Mouse (Mus musculus) forebrain, postnatal 0 days (tissue): ENCODE measurements at regions not wholly inside any gene's neighbourhood (a gene's known extent, or its start where the extent isn't known, plus 50 kb on each side); places are given as distances from the start of the nearest gene placed in this dataset.

Experiments used
- ATAC-seq: fragments of 200-750 bp; cut with Nextera tagmentation; 2 replicates; pipeline ENCODE4 v1.8.0; 2017; ENCODE audit warnings: mild to moderate bottlenecking, moderate library complexity
- DNase-seq: peaks from one replicate; pipeline ENCODE4 v3.0.0-alpha.2; 2015
- H3K27ac ChIP-seq: fragments of 300-500 bp; sonication (generic); 2 replicates; pipeline ENCODE4 v1.5.1; 2014; ENCODE audit warnings: low read depth, mild to moderate bottlenecking, antibody characterized with exemption, low read length, moderate library complexity, mixed read lengths
- H3K27me3 ChIP-seq: fragments of 300-500 bp; sonication (generic); 2 replicates; pipeline ENCODE4 v1.6.1; 2014; ENCODE audit warnings: mild to moderate bottlenecking, low read length, mixed read lengths; ENCODE audit not compliant: insufficient read depth
- H3K36me3 ChIP-seq: fragments of 300-500 bp; sonication (generic); 2 replicates; pipeline ENCODE4 v1.6.1; 2014; ENCODE audit warnings: mild to moderate bottlenecking, moderate library complexity; ENCODE audit not compliant: insufficient read depth
- H3K4me1 ChIP-seq: fragments of 300-500 bp; sonication (generic); 2 replicates; pipeline ENCODE4 v1.6.1; 2014; ENCODE audit warnings: antibody characterized with exemption; ENCODE audit not compliant: insufficient read depth
- H3K4me2 ChIP-seq: fragments of 300-500 bp; sonication (generic); 2 replicates; pipeline ENCODE4 v1.6.1; 2014; ENCODE audit warnings: low read depth, mild to moderate bottlenecking, moderate library complexity
- H3K4me3 ChIP-seq: fragments of 300-500 bp; sonication (generic); 2 replicates; pipeline ENCODE4 v1.5.1; 2014; ENCODE audit warnings: low read depth, low read length, mixed read lengths
- H3K9ac ChIP-seq: fragments of 300-500 bp; sonication (generic); 2 replicates; pipeline ENCODE4 v1.6.1; 2014; ENCODE audit warnings: mild to moderate bottlenecking
- H3K9me3 ChIP-seq: fragments of 300-500 bp; sonication (generic); 2 replicates; pipeline ENCODE4 v1.6.1; 2016; ENCODE audit warnings: low read length
- CTCF ChIP-seq: sonication (generic); IDR thresholded peaks from 2 replicates; pipeline ENCODE4 v1.5.1; 2016; ENCODE audit warnings: antibody characterized with exemption, control low read depth, low read depth
- WGBS: fragments of 180-500 bp; shearing (Covaris S2); extraction: QIAGEN DNeasy Blood & Tissue Kit; methylation state at CpG from one replicate; pipeline ENCODE4 v1.1.7; 2014; 5-methylcytosine and 5-hydroxymethylcytosine counted together
- microRNA-seq, 2 experiments: library from miRNA; unstranded; fragments of <30 nt; microRNA quantifications; one replicate each; pipeline ENCODE4; 2016

DNA sequence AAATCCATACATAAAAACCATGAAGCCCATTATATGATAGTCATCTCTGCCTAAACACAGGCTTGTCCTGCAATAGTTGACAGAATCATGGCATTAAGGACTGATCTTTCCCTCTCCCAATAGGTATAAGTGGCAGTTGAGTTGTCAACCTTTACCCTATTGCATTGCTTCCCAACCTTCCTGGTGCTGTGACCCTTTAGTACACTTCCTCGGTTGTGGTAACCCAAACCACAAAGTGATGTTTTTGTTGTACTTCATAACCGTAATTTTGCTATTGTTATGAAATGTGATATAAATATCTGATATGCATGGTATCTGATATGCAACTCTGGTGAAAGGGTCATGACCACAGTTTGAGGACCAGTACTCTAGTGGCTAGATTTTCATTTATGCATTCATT lies 61.4 kb downstream of the Gm4340 start:
- H3K27ac ChIP-seq = no peak overlapping the region
- no peak for ATAC-seq
- no peaks in the 10 kb centered on the region for H3K9me3 ChIP-seq
- TF ChIP-seq CTCF = no peak
- H3K9ac ChIP-seq = no peak overlapping the region
- no peak overlapping the region for H3K4me2 ChIP-seq
- DNase-seq = no peak
- H3K4me3 ChIP-seq = no peak overlapping the region
- H3K27me3 ChIP-seq = no peaks in the 10 kb centered on the region
- WGBS = 91% methylated on average over 2 of the region's 2 CpGs
- no peaks in the 10 kb centered on the region for H3K4me1 ChIP-seq
- H3K36me3 ChIP-seq = no peaks in the 10 kb centered on the region

DNA sequence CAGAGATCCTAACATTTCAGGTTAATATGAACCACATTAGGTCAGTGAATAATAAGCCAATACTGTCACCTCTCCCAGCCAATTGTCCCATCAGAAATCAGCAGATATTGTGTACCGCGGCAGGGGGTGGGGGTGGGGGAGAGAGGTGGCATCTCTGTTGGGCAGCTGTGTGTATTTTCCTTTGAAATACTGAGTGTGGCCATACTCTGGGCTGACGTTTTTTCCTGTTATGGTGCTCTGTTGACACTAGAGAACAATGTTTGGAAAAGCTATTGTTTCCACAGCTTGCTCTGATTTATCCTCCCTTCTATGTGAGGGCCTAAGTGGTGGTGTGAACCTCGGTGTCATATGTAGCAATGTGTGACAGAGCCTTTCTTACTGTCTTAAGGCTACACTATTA lies 81.0 kb downstream of the Gm4340 start:
- H3K4me3 ChIP-seq = no peak overlapping the region
- DNase-seq (no peak), ATAC-seq (no peak)
- H3K4me1 ChIP-seq = no peaks in the 10 kb centered on the region
- no peak overlapping the region for H3K27ac ChIP-seq
- no peak overlapping the region for H3K9ac ChIP-seq
- H3K27me3 ChIP-seq = no peaks in the 10 kb centered on the region
- H3K9me3 ChIP-seq = no peaks in the 10 kb centered on the region
- TF ChIP-seq CTCF = no peak
- H3K36me3 ChIP-seq = no peaks in the 10 kb centered on the region
- no peak overlapping the region for H3K4me2 ChIP-seq
- WGBS = 66% methylated on average over 4 of the region's 4 CpGs

DNA sequence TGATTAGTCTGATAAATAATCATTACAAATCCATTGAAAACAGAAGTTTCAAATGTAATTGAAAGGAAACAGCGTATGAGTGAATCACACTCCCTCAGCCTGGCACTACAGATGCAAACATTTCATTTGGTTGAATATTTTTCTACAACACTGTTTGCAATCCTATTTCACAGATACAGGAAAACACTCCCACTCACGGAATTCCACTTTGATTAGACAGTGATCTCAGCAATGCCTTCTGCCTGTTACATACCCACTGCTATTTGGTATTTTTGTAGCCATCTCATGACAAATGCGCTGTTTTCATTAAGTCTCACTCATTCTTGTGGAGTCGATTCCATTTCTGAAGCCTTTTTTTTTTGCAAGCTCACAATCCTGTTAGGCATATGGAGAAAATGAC lies 105.3 kb downstream of the Gm4340 start:
- Histone ChIP-seq H3K4me1 (no peaks in the 10 kb centered on the region), H3K4me2 (no peak overlapping the region)
- no peak for TF ChIP-seq CTCF

More for the DNA sequence above, 105.3 kb downstream of the Gm4340 start:
- Histone ChIP-seq H3K27me3 (no peaks in the 10 kb centered on the region), H3K9ac (no peak overlapping the region), H3K4me3 (no peak overlapping the region), H3K9me3 (no peaks in the 10 kb centered on the region), H3K36me3 (no peaks in the 10 kb centered on the region), H3K27ac (no peak overlapping the region)
- DNase-seq = peak; percentile 3
- ATAC-seq = no peak
- 70% methylated on average over 4 of the region's 4 CpGs for WGBS

Small RNA genes lying in the stretch of these regions (microRNA-seq; reads per million reads assigned to microRNA genes)
- 0 reads per million in 2 experiments for gene Mir6411
